Mouse (Mus musculus) Muller cell, postnatal 12 days (primary cell): ENCODE measurements around the gene Efcab2.
"Not testable (repeated sequence)": the region's sequence is repeated elsewhere in the genome, so short reads cannot be mapped to it uniquely, and the experiment has no call there.

Source experiments
- DNase-seq: peaks from one replicate; pipeline ENCODE4 v3.0.0-alpha.2; 2015; ENCODE audit errors: inconsistent ontology term

The Efcab2 gene

DNA sequence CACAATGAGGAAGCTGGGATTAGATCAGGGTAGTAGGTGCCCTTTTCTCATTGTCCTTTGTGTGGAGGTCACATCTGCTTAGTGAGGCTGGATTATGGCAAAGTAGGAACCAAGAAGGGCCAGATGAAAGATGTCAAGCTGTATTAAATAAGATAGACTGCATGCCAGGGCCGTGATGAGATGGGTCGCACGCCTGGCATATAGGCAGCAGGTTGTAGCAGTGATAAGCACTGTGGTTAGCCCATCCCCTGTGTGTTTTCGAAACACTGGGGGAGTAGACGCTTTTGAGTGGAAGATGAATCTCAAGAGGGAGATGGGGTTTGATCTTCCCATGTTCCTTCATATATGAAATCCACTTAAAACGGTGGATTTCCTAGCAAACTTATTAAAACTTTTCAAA is 3.9 kb upstream of the Efcab2 start:
- no peak for DNase-seq

- peak; percentile 91 for DNase-seq
Measured at GRCm38 (mm10) chr1:178405445-178405911, 407 bp upstream of the Efcab2 start.

DNA sequence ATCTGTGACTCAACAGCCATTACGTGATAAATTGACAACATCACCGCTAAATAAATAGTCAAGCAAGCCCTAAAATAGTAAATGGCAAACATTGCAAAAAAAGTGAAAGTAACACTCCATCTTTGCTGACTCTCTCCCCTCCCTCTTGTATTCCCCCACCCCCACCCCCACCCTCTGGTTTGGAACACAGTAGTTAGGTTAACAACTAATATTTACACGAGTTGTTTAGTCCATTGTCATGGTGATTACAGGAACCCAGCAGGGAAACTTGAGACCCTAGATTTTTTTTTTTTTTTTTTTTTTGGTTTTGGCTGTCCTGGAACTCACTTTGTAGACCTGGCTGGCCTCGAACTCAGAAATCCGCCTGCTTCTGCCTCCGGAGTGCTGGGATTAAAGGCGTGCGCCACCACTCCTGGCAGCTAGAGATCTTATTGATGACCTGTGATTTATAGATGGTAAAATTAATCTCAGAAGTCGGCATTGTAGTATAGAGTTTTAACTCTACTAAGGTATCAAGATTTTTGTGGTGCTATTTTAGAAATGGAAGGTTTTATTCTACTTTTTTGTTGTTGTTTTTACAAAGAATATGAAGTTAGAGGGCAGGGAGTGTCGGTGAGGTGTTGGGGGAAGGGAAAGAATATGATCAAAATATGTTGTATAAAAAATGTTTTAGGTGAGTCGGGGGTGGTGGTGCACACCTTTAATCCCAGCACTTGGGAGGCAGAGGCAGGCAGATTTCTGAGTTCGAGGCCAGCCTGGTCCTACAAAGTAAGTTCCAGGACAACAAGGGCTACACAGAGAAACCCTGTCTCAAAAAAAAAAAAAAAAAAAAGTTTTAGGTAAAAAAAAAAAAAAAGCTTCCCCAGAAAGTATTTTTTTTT is 1.1 kb downstream of the Efcab2 start:
- no peak for DNase-seq

- no peak for DNase-seq
Measured at GRCm38 (mm10) chr1:178407651-178408050, 1.8 kb downstream of the Efcab2 start.

- no peak for DNase-seq
Measured at GRCm38 (mm10) chr1:178408901-178409361, 3.0 kb downstream of the Efcab2 start.

GRCm38 (mm10) chr1:178413367-178413766 is 7.5 kb downstream of the Efcab2 start:
- not testable (repeated sequence) for DNase-seq

- no peak for DNase-seq
Measured at GRCm38 (mm10) chr1:178419608-178420007, 13.7 kb downstream of the Efcab2 start.

GRCm38 (mm10) chr1:178423662-178424061 is 17.8 kb downstream of the Efcab2 start:
- DNase-seq, result no peak

DNA sequence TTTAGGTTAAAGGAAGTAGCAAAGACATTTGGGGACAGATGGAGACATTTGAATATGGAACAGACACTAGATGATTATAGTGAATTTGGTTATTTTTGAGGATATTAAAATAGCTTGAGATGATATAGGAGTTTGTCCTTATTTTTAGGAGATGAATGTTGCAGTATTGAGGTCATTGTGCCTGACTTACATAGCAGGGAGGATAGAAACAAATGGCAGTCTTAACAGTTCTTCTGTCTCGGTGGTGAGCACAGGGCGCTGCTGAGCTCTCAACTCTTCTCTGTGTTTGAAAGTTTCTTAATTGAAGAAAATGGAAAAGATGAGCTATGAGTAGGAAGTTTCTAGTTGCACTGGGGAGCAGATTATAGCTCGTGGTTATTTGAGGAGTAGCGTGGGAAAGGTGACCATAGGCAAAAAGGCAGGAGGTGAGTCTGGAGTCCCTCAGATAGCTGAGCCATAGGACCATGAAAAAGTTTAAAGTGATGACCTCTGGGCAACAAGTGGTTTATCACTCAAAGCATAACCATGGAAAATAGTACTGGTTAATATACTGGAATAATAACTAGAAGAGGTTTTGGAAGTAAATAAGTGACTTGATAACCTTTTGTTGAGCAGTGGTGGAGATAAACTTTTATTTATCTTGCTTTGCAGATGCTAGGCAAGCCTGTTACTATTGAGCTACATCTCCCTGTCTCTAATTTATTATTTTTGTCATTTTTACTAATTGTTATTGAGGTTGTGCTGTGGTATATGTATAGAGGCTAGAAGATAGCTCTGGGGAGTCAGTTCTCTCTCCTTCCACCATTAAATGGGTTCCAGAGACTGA is 25.9 kb downstream of the Efcab2 start:
- no peak for DNase-seq

- DNase-seq, result no peak
Measured at GRCm38 (mm10) chr1:178433619-178434018, 27.7 kb downstream of the Efcab2 start.

DNA sequence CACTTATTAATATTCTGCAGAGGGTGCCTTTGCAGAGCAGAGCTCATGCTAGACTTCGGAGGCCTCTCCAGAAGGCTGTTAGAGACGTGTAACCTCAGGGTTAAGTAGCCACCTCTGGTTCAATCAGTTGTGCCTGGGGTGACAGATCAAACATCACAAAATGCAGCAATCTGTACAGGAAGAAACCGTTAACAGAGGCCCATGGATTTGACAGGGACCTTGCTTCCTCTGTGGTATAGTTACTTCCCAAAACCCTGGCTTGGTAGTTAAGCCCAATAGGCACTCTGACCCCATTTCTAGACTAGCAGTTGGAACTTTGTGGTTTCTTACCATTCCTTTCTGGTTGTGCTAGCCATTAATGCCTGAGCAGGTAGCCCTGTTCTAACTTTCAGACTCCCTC is 38.5 kb downstream of the Efcab2 start:
- no peak for DNase-seq

DNA sequence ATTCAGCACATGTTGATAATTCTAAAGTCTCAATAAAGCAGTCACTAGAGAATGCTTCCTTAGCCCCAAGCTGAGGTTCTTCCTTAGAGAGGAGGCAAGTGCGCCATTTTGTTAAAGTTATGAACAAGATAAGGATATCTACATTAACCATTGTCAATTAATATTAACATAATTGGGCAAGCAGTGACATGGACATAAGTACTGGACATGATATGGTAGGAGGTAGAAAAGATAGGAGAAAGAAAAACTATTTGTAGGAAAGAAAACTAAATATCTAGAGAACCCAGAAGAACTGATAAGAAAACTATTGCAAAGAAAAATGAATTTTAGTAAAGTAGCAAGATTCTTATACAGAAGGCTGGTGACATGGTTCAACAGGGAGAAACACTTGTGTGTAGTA is 41.2 kb downstream of the Efcab2 start:
- no peak for DNase-seq

- DNase-seq, result no peak
Measured at GRCm38 (mm10) chr1:178448271-178448744, 42.4 kb downstream of the Efcab2 start.

GRCm38 (mm10) chr1:178449172-178449571 is 43.3 kb downstream of the Efcab2 start:
- peak; percentile 71 for DNase-seq

DNA sequence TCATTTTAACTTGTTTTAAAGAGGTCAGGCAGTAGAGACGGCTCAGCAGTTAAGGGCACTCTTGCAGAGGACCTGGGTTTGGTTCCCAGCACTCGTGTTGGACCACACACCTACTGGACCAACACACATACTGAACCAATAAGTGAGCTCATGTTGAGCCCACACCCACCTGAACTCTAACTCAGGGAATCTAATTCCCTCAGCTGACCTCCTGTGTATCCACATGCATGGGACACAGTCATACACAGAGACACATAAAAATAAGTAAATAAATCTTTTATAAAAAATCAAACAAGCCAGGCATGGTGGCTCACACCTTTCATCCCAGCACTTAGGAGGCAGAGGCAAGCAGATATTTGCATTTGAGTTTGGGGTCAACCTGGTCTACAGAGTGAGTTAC is 44.0 kb downstream of the Efcab2 start:
- no peak for DNase-seq

- no peak for DNase-seq
Measured at GRCm38 (mm10) chr1:178454125-178454524, 48.2 kb downstream of the Efcab2 start.

- DNase-seq, result no peak
Measured at GRCm38 (mm10) chr1:178455120-178455519, 49.2 kb downstream of the Efcab2 start.

GRCm38 (mm10) chr1:178458029-178458428 is 52.1 kb downstream of the Efcab2 start:
- no peak for DNase-seq

DNA sequence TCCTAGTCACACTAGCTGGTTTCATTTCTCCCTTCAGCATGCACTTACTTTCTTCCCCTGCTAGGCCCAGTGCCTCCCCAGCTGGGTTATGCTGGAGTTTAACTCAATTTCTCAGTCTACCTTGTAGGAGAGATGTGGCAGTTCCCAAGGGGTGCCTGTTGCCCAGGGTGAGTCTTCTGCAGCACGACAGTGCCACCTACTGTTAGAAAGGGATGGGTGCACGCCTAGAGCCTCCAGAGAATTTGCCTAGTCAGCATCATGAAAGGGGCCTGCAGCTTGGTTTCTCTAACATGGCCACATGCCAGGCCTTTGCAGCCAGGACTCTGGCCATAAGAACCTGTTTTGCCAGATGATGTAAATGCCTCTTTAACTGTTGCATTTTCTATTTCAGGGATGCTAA is 57.8 kb downstream of the Efcab2 start:
- DNase-seq, result peak; percentile 70

DNA sequence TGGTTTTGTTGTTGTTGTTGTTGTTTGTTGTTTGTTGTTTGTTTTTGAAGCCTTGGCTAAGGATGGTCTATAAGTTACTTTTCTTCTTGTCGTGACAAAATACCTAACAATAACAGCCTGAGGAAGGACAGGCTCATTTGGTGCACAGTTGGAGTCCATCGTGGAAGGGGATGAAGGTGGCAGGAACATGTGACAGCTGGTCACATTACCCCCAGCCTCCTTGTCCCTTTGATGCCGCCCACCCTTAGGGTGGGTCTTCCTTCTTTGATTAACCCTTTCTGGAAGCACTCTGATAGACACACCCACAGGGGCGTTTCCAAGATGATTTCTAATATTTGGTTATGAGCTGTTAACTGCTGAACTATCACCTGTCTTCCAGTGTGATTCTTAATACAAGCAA is 58.3 kb downstream of the Efcab2 start:
- no peak for DNase-seq

- no peak for DNase-seq
Measured at GRCm38 (mm10) chr1:178467594-178467993, 61.7 kb downstream of the Efcab2 start.

DNA sequence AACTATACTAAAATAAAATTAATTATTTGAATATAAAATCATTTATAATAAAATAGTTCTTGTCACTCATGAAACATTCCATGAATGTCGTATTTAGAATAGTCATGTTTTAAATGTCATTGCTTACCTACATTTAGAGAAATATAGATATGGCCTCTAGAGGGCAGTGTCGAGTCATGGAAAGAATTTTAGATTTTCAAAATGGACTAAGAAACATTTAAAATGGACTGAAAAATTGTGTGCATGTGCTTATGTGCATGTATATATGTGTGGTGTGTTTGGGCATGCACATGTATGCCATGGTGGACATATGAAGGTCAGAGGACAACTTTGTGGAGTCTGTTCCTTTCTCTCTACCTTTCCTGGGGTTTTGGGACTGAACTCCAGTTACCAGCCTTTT is 62.4 kb downstream of the Efcab2 start:
- DNase-seq, result peak; percentile 26
